Mouse (Mus musculus) lung, postnatal 0 days (tissue): ENCODE results near the gene Kif1bp.
"Not testable (repeated sequence)": the region's sequence is repeated elsewhere in the genome, so short reads cannot be mapped to it uniquely, and the experiment has no call there.

ENCODE experiments used
- CTCF ChIP-seq: IDR thresholded peaks from 2 replicates; pipeline ENCODE4 v1.5.1; 2016; ENCODE audit warnings: antibody characterized with exemption, mild to moderate bottlenecking
- EP300 ChIP-seq: IDR thresholded peaks from 2 replicates; pipeline ENCODE4 v1.6.1; 2016; ENCODE audit warnings: antibody characterized with exemption, mild to moderate bottlenecking, control low read depth

DNA sequence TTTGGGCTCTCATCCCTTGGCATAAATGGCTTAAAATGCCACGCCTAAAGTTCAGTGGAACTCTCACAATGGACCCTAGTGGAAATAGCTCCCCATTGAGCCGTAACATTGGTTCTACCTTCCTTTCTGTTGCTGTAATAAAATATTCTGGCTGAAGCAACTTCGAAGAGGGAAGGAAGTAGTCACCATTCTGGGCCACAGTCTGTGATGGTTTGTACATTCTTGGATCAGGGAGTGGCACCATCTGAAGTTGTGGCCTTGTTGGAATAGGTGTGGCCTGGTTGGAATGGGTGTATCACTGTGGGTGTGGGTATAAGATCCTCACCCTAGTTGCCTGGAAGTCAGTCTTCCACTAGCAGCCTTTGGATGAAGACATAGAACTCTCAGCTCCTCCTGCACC lies 86.6 kb downstream of the Kif1bp start:
- TF ChIP-seq CTCF, EP300: not testable (repeated sequence)
